Mouse (Mus musculus): ENCODE data around the gene Mgat5.

Mgat5 gene

DNA sequence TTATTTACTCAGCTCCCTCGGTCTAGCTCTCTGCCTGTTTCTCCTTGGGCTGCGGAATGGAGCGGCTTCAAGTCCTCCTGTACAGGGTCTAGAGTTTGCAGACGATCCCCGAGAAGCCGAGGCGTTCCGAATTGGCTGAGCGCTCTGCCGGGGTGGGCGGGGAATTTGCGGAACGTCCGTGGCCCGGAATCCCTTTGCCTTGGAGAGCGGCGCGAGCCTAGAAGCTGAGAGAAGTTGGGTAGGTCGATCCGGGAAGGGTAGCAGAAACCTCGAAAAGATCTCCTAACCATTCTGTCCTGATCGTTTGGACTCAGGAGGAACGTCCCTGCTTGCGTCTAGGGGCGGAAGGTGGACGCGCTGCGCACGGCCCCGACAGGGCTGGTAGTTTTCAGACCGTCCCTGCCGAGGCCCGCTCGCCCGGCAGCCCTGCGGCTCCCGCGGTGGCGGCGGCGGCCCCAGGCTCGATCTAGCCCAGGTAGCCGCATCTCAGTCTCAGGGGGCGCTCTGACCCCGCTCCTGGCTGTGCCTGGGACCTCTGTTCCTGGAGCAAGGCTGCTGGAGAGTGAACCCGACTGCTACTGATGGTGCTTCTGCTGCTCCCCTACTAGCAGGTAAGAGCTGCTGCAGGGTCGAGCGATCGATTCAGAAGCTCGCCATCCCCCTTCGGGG, at the start of gene Mgat5:
Gene Mgat5, plus strand, starts transcription at position 199 of the 669 bp plus-strand sequence.
- DNase-seq (ENCODE audit: low spot score): peak; percentile 87

DNA sequence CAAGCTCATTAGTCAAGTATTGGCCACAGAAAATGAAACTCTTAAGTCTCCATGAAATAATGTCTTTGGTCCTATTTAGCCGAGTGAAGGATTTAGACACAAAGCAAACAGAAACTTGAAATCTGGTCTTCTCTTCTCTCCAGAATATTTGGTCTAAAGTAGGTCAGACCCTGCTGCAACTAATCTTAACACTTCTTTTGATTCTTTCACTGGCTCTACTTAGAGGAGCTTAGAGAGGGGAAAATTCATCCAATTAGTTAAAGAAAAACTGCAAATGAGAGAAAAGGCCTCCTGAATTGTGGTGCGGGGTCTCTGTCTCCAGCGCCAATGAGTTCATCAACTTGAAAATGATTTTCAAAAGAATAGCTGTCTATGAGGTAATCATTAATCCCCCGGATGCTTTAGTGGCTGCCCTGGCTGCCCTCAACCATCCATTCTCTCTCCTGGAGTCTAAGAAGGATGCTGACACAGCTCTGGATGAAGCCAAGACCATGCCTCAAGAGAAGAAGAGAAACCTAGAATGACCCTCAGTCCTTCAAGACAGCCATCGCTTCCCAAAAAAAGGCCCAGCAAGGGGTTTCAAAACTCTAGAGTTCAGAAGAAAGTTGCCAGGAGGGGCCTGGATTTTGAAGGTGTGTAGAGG, 44.6 kb upstream of the Mgat5 start:
- no peak for DNase-seq (ENCODE audit: low spot score)

DNA sequence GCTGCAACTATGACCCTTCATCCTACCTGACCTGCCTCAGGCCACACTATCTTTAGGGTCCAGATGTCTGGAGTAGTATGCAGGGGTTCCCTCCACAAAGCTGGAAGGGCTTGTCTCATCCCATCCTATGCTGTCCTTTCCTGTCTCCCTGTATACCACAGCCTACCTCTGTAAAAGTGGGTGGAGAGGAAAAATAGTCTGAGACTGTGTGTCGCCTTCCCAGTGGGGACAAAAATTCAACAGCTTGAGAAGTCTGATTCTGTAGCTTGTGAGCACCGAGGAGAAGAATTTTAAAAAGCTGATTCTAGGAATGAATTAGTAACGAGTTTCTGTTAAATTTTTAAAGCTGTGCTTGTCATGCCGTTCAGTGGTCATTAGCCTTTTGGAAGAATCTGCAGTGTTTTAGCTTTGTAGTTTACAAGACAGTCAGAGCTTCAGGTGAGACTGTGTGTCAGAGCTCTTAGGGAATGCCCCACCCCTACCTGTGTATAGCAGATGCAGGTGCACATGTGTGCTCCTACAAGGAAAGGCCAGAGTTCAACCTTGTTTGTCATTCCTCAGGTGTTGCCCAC, 40.1 kb upstream of the Mgat5 start:
- no peak for DNase-seq (ENCODE audit: low spot score)

DNA sequence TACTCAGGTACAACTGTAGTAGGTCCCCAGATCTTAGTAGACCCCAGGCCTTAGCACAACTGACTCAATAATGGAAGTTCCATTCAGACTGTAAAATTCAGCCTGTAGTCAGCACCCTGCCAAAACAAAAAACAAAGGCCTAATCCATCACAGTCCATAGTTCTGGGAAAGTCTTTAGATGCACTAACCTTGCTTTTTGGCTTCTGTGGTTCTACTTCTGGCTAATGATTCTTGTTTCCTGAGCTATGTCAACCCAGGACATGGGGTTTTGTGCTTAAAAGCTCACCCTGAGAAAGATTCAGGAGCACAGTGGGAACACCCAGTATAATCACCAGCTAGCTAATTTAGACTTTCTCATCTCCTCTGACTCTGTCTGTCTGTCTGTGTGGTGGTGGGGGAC, 38.3 kb upstream of the Mgat5 start:
- DNase-seq (ENCODE audit: low spot score): no peak

DNA sequence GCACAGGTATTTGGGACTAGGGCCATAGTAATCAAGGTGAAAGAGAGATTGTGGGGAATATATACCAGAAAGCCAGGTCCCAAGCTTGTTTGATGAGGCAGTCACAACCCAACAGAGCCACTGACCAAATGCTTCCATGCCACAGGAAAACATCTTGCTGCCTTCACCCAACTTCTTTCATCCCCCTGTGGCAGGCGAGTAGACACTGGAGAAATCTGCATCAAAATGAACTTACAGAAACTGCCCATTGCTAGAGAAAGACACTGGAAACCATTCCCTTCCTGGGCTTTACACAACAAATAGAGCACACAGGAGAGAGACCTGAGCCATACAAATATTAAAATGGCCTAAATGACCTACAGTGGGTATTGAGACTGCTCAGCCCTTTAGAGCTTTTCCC, 37.2 kb upstream of the Mgat5 start:
- no peak for DNase-seq (ENCODE audit: low spot score)

DNA sequence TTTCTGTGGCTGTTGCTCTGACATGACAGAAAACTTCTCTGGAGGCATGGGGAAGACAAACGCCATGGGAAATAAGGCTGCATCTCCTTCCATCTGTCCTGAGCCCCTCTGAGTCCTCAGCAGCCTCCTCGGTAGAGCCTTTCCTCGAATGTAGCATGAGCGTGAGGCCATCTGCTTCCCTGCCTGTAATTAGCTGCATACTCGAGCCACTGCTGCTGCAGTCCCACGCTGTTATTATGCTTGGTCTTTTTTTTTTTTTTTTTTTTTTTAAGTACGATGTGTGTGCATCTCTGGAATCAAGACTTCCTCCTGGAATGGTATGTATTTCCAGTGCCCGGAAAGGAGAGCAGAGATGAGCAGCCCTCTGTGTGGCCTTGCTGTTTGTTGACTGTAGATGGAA, 36.6 kb upstream of the Mgat5 start:
- peak; percentile 16 for DNase-seq (ENCODE audit: low spot score)

DNA sequence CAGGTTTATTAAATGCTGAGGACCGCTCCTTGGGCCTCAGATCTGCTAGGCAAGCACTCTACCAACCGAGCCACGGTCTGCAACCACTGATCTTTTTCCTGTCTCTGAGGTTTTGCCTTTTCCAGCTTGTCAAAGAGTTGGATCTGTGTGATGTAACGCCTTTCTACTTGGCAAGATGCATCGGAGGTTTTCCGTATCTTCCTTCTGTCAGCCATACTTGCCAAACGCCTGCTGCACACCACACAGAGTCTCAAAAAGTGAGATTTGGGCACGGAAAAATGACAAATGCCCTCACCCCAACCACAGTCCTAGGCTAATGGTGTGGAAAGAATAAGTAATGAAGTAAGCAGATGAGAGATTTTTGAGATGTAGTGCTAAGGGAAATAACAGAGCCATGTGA, 35.3 kb upstream of the Mgat5 start:
- DNase-seq (ENCODE audit: low spot score): no peak

DNA sequence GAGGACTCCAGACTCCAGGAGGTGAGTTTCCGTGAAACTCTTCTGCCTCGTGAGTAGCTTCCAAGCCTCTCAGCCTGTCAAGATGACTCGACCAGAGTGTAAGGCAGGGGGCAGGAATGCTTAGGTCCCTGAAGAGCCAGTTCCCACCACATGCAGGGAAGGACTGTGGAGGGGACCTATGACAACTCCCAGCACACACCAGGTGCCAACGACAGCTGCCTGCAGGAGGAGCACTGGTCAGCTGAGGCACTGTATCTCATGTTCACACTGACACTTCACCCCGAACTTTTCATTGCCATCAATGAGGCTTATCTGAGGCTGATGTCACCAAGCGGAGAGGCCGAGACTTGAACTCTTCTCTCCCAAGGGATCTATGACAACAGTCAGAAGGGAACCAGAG, 33.5 kb upstream of the Mgat5 start:
- no peak for DNase-seq (ENCODE audit: low spot score)

DNA sequence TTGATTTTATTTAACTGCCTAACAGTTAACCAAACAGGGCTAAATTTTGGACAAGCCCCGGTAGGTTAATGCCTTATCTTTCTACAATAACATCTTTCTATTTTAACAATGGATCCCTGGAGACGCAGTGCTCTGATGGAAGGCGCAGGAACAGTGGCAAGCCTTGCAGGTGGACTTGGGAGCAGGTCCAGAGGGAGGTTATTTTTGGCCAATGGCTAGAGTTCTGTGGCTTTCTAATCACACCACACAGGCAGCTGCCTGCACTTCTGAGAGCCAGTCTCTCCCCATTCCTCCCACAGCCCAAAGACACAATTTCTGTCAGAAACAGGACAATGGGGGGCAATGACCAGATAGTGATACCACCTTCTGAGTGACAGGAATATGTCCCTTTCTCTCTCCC, 31.4 kb upstream of the Mgat5 start:
- no peak for DNase-seq (ENCODE audit: low spot score)

DNA sequence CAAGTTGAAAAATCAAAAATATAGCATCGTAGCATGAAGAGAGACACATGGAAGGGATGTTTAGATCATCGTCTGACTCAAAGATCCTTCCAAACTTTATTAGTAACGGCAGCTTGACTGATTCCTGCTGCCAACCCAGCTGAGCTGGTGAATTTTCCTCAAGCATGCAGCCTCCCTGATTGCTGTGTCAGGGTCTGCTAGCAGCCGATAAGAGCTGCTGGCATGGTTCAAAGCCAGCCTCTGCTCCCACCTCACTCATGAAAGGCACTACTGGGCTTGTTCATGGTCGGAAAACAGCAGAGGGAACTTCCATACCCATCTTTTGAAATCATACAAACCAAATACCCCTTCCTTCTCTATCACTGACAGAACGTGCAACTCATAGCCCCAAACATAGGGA, 12.4 kb upstream of the Mgat5 start:
- DNase-seq (ENCODE audit: low spot score): no peak

DNA sequence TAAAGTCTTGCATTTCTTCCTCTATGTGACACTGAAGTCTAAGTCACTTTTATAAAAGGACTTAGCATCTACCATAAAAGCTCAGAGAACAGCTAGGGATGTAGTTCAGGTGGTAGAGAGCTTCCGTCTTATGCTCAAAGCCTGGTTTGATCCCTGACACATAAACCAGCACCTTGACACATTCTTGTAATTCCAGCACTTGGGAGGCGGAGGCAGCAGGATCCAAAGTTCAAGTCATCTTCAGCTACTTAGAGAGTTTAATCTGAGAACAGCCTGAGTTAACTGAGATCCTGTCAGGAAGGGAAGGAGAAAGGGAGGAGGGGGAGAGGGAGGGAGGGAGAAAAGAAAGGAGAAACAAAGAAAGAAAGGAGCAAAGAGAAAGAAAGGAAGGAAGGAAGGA, 5.6 kb upstream of the Mgat5 start:
- DNase-seq (ENCODE audit: low spot score): no peak

DNA sequence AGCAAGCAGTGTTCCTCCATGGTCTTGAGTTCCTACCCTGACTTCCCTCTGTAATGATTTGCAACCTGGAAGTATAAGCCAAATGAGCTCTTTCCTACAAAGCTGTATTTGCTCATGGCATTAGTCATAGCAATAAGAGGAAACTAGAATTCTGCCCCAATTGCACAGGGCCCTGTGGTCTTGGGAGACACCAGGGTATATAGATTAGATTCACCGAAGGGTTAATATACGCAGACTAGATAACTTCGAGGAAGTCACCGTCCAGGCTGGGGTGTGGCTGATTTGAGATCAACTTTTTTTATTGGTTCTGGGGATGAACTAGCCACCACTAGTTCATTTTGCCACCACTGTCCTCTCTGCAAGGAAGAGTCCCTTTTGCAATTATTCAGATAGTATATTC, 2.5 kb upstream of the Mgat5 start:
- no peak for DNase-seq (ENCODE audit: low spot score)

DNA sequence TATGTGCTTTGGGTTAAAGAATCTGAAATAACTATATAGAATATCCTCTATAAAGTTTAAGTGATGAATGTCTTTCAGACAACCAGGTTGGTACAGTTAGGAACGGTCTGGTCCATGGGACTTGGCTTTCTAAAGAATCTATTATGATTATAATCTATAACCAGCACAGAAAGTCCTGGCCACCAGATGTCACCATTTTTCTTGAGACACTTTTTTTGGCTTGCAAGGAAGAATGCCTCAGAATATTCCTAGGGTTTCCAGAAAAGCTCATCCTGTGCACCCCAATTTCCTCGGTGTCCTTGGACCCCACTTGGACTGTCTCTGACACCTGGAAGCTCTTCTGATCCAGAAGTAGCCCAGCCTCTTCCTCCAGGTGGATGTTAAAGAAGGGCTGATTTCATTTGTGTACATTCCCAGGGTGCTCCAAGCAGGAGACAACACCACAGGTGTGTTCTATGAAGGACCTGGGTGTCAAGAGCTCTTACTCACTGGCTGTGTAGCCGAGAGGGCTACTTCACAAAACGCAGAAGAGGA, 1.5 kb upstream of the Mgat5 start:
- peak; percentile 59 for DNase-seq (ENCODE audit: low spot score)

DNA sequence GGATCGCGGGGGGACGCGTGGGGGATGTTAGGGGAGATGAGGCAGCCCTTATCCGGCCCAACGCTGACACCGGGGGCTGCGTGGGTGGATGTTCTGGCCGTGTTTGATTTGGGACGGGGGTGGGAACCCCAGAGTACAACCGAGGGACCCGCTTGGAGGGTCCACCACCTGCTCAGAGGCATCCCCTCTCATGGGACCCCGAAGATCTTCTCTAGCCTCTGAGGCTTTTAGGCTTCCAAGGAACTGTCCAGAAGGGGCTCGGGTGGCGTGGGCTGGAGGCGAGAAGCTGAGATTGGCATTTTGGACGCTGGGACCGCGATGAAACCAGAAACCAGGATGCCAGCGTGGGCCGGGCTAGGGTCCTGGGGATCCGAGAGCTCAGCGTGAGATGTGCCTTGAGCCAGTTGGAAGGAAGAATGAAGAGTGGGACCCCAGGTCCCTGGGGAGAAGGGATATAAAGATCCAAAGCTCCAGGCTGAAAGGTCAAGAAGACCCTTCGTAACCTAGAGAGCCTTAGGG, 745 bp downstream of the Mgat5 start:
- no peak for DNase-seq (ENCODE audit: low spot score)

DNA sequence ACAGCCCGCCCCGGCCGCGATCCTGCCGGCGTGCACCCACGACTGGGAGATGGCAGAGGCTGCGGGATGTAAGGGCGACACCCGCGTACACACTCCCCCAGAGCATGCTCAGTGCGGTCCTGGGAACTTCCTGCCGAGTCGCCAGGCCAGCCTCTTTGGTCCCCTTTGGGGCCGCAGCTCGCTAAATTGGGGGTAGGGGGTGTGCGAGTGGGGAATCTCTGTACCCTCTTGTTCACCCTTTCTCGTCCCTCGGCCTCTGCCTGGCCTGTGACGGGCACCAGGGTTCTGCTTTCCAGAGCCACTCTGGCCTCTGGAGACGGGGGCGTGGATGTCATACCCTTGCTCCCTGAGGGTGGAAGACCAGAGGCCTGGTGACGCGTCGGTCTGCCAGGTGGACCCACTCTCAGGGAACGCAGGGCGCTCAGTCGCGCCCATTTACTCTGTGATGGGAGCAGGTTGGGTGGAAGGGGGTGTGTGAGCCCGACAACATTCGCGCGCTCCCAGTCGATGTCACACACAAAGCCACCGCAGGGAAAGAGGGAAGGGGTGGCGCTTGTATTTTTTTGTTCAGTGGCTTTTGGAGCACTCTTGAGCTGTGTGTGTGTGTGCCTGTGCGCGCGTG, 1.3 kb downstream of the Mgat5 start:
- peak; percentile 41 for DNase-seq (ENCODE audit: low spot score)

DNA sequence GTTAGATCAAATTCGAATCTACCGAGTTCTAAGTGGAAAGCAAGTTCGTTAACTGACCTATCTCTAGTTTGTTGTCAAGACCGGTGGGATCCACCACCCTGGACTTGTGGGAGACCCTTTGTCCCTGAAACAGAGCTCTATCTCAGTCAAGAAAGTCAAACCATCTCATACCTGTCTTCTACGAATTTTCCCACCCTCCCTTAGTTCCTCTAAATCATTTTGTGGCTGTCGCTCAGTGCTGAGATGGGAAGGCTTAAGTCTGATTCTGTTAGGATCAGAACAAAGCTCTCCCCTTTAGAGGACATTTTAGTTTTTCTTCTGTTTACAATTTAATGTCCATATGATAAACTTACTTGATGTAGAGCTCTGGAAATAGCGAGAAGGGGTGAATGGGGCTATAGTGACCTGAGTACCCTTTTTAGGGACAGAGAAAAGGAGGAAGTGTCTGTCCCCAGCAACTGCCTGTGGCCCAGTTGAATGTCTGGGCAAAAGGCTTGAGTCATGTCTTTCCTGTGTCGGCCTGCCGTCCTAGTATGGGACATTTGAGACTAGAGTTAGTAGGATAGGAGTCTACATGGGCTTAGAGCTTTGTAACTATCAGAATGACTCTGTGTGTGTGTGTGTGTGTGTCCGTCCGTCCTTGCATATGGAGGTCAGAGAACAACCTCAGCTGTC, 2.2 kb downstream of the Mgat5 start:
- peak; percentile 29 for DNase-seq (ENCODE audit: low spot score)

DNA sequence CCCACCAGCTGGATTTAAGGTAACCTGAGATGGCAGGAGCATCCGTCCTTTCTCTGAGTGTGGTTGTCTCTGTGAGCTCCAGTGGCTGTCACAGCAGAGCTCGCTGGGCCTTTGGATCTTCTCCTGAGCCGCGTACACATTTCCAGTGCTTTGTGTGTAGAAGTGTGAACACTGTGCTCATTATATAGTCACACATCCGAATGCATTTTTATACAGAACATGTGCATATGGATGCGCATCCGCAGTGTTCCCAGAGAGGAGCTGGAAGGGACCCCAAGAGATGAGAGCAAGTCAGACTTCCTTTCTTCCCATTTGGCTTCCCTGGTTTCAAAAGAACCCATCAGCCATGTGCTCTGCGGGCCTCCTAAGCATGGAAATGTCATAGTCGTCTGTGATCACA, 3.4 kb downstream of the Mgat5 start:
- no peak for DNase-seq (ENCODE audit: low spot score)

DNA sequence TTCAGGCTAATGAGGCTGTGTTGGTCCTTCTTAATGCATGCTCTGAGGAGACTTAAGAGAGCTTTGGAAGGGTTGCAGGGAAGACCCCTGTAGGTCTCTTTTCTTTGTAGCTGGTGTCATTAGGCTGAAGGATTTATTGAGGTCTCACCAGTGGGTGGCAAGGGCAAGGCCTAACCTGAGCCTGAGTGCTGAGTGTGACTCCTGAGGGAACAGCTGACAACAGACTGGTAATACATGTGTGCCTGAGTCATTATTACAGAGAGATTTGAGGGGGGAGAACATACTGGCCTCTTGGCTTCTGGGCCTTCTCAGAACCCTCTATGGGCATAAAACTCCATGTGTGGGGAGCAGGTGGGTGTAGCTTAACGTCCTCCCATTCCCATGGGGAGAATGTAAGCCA, 8.0 kb downstream of the Mgat5 start:
- no peak for DNase-seq (ENCODE audit: low spot score)

DNA sequence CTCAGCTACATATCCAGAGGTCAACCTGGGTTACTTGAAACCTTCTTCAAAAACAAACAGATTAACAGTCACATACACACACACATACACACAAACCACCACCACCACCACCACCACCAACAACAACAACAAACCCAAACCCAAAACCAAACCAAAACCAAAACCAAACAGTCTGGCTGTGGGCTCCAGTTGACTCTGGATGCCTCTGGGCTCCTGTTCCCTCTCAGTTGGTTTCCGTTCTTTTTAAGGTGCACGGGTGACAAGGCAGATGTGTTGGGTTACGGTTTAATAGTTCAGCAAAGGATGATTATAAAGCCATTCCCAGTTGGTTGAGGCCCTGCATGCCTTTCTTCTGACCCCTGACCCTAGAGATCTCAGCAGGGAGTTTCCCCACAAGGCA, 8.6 kb downstream of the Mgat5 start:
- no peak for DNase-seq (ENCODE audit: low spot score)

DNA sequence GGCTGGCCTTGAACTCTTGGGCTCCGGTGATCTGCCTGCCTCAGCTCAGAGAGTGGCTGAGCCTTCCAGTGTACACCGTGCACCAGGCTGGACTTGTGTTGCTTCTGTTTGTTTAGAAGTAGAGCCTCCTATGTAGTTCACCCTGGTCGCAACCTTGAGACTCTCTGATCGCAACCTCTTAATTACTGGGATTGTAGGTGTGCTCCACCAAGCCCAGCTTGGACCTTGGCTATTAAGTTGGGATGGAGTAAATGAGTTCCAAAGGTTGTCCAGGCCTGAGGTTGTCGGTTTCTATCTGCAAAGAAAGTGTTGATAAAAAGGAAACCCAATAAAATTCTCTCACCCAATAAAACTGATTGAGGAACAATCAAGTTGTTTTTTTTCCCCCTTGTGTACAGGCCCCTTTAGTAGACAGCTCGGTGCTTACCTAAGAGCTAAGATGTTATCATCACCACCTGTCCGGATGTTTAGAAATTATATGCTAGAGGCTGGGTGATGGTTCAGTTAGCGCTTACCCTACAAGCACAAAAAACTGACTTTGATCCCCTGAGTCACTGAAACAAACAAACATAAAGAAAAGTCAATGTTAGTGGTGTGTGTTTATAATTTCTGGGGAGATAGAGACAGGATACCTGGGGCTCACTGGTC, 9.9 kb downstream of the Mgat5 start:
- no peak for DNase-seq (ENCODE audit: low spot score)

DNA sequence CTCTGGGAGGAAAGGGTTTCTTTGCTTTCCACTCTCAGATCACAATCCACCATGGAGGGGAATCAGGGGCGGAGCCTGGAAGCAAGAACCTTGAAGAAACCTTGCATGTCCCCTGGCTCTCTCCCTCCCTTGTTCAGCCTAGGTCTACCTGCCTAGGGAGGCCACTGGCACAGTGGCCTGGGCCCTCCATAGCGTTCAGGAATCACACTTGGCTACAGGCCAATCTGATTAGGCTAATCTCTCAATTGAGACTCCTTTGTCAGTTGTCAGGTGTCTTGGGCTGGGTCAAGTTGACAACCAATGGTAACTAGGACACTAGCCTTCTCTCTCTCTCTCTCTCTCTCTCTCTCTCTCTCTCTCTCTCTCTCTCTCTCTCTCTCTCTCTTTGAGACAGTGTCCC, 12.2 kb downstream of the Mgat5 start:
- no peak for DNase-seq (ENCODE audit: low spot score)

DNA sequence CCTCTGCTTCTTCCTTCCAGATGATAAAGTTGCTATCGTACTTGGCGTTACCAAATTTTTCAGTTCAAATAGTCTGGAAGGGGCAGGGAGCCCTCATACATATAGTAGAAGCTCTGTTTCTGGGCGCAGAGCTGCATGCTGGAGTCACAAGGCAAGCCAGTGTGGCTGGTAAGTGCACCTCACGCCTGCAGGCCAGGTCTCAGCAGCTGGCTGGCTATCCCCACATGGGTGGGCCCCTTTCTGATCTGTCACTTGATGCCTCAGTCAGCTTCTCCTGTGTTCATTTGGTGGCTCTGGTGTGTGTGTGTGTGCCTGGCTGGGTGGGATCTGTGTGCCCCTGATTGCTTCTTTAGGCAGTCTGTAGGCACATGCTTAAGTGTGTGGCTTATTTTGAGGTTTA, 12.8 kb downstream of the Mgat5 start:
- DNase-seq (ENCODE audit: low spot score): no peak

All from layer of hippocampus, adult 11-12 months (tissue).